Mouse (Mus musculus) mature B cell (primary cell): Measurements from ENCODE around the gene Neurl1a.

ENCODE experiments used
- in situ Hi-C: fragments of 300-500 bp; cut with MboI; formaldehyde crosslinking; loops from 2 replicates; pipeline ENCODE4 v1.14.3; 2019

Neurl1a gene

DNA sequence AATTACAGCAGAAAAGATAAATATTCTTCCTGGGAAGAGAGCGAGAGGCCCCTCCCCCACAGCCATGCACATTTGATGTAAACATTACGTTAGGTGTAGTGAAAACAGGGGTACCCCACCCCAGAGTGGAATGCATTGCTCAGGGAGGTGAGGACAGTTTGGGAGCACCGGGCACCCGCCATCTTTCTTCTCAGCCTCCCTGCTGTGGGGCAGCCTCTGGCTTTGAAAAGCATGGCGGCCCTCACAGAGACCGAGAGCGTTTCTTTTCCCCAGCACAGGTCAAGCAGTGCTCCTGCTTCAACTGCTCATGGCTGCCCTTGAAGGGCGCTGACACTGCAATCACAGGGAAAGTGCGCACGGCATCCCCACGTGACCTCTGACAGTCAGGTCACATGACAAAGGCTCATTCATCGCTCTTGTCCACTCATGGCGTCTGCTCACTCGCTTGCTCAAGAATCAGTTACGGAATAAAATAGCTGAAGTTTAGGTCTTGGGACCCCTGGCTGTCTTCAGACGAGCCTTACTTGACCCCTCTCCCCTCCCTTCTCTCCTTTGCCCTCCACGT lies 108.3 kb downstream of the Neurl1a start:
- in situ Hi-C loops = no loop called here

DNA sequence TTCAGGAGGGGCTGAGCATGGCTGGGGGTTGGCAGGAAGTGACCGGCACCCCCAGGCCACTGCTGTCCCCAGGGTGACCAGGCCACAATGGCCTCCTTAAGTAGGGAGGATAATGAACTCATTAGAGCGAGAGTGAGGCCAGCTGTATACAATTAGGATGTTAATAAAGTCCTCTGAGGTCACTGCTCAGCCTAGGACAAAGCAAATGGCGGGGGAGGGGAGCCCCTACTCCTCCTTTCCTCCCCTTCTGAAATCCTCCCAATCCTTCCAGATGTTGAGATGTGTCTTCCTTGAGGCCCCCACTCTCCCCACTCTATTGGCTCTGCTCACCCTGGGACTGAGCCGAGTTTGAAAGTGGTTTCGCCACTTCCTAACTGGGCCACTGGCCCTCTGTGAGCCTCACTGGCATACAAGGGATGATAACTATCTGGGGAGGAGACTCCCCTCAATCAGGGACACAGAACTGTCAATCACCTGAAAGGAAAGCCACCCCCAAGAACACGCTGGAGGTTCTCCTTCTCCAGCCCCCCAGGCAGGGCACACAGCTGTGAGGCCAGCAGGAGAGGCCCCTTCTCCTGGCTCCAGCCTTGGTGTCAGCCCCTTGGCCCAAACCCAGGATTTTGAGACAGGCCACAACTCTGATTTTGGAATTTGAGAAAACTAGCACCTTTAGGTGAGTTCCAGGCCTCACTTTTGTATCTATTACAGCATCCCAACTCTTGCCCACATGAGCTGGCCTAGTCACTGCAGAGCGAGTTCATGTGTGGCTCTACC lies 112.9 kb downstream of the Neurl1a start:
- in situ Hi-C loops = no loop called here

DNA sequence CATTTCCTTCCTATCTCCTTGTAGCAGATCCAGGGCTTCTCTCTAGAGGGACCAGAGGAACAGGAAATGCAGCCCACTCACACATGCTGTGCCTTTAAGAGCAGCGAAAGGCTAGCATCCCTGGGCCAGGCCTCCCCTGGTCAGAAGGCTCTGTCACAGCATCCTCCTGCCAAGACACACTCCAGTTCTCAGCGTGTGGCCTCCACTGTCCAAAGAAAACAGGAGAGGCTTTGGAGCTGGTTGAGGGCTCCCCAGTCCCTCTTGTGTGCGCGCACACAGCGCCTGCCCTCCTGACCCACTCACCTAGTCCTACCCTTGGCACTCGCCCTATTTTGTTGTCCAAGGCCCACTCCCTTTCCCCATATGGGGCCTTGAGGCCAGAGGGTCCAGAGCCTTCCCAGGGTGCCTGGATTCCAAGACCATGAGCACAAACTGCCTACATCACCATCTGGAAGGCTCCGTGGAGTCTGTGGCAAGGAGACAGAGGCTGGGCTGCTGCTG lies 113.9 kb downstream of the Neurl1a start:
- in situ Hi-C loops = no loop called here

DNA sequence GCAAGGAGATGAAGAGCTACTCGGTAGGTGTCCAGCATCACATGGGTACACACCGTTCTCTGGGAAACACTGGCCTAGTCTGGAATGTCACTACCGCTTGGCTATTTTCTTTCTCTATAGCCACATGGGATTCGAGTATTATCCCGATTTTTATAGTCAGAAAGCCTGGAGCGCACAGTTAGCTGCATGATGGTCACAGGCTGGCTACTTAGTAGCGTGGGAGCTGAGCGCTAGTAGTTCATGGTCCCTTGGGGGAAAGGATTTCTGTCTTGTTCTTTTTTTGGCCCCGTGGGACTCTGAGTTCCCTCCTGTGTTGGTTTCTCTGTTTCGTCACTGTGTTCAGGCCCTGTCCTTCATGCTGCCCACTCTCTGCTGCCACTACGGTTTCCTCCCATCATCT lies 119.5 kb downstream of the Neurl1a start:
- in situ Hi-C loops = no loop called here

DNA sequence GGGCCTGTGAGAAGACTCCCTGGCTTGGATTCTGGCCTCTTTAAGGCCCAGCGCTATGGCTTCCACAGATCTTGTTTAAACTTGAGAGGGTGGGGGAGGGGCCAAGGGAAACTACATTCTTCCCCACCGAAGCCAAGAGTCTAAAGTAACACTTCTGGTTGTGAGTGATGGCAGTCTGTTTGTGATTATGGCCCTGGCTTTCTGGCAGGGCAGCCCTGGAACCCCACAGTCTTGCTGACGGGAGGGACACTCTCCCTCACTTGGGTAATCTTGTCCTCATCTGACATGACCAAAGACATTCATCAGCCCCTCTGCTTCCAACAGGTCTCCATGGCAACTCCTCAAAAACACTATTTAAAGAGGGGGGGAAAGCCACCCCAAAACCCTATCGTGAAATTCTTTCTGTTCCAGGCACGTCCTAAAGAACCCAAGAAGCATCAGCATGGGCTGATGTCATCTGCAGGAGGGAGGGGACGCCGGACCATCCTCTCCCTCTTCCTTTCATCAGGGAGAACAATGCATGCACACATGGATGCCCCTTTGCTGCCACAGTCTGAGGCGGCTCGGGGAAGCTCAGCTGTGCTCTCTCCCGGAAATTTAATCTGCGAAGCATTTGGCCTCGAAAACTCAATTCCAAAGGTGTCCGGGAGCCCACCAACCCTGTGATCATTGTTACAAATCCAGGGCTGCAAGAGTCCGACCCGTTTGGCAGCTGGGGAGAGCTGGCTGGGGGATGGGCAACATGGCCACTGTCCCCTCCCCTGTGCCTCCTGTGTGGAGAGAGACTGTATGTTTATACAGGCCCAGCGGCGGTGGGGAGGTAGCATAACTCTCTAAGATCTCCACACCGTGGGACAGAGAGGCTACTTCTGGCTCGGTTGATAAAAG lies 122.9 kb downstream of the Neurl1a start:
- in situ Hi-C loops = no loop called here

DNA sequence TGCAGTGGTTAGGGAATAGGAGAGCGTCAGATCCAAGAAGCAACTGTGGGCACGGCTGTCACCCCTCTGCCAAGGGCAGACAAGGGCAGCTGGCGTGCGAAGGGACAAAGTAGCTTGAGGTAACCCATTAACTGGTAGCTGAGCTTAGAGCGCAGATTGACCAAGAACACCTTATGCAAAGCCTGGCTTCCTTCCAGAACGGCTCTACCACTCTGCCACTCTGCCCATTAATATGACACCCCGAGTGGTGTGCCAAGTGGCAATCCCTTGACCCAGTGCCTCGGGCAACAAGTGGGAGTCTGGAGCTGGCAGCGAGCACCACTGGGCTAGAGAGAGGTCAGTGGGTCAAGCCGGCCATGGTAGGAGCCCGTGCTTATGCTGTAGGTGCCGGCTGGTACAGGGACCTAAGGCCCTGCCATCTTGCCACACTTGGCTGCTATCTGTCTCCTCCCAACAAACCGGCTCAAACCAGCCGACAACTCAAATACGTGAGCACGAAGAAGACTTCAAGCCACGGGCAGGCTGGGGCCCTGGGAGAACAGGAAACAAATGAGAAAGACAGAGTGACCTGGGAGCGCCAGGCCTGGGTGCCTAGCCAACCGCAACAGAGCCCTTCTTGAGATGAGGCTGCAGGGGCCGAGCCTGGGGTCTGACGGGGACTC lies 123.7 kb downstream of the Neurl1a start:
- in situ Hi-C loops = no loop called here

DNA sequence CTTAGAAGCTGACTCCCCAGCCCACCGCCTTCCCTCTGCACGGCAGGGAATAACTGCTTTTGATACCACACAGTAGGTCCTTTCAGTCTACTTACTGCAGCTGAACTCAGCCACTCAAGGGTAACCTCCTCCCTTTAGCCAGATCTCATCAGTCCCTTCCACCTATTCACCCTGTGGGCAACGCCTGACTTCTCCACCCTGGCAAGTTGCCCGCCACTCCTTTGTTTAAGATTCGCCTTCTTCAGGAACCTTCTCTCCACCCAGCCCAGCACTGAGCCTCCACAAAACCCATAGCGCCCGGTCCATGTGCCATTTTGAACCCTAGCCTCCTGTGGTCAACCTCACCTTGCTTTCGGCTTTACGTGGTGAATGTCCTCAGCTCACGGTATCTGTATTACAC lies 124.5 kb downstream of the Neurl1a start:
- in situ Hi-C loops = no loop called here

DNA sequence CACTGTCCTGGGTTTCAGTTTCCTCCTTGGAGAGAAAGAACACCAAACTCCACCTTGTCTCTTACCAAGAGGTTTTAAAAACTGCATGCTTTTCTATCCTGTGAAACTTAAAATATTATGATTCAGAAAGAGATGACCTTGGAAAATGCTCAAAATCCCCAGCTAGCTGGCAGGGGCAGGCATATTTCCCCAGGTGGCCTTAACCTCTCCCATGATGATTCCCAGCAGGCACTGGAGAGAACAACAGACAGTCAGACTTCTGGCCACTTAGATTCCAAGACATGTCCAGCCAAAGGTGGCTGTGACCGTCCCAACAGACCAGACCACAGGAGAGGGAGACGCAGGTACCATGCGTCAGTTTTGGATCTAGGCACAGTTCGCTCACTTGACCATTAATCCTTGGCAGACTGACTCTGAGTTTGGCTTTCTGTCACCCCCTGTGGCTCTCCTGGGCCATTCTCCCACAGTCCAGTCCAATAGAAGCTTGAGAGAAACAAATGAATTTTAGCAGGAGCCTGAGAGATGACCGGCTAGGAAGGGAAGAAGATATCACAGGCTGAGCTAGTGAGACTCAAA lies 125.6 kb downstream of the Neurl1a start:
- in situ Hi-C loops = no loop called here

DNA sequence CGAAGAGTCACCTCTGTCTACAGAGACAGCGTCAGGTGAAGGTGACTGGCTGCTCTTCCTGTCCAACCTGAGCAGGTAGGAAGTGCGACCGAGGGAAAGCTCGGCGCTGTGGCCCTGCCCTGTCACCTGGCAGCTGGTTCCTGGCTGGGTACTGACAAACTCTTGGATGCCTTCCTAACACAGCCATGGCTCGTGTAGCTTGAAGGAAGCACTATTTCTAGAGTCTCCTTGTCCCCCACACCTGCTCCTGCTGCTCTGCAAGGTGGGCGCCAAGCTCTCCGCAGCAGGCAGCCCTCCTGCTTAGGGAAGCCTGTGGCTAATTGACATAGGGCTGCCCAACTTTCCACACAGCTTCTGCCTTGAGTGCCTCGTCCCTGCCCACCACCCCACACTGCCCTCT lies 126.8 kb downstream of the Neurl1a start:
- in situ Hi-C loops = no loop called here

DNA sequence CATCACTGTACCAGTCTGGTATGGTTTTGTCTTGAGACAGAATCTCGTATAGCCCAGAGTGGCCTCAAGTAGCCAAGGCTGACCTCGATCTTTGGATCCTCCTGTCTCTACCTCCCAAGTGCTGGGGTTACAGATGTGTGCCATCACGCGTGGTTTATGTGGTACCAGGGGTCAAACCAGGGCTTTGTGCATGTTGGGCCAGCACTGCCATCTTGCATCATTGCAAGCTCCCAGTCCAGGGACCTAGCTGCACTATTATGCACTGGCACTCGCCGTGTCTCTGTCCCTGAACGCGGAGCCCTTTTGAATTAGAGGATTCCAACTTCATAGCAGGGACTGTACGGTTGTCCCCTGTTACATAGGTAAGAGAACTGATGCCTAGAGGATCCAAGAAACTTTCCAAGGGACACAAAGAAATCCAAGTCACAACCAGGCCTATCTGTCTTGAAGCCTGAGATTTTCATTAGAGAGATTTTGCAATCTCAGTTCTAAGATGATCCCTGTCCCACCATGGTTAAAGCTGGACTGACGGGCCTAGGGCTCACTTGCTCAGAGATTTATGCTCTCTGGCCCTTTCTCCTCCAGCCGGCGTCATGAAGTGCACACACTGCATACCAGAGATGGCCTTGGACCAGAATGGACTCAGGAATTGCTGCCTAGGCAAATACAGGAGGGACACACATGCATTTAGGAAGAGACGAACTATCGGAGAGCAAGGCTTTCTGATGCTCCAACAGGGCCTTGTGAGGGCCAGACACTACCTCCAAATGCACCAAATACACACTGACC lies 127.7 kb downstream of the Neurl1a start:
- in situ Hi-C loops = no loop called here

DNA sequence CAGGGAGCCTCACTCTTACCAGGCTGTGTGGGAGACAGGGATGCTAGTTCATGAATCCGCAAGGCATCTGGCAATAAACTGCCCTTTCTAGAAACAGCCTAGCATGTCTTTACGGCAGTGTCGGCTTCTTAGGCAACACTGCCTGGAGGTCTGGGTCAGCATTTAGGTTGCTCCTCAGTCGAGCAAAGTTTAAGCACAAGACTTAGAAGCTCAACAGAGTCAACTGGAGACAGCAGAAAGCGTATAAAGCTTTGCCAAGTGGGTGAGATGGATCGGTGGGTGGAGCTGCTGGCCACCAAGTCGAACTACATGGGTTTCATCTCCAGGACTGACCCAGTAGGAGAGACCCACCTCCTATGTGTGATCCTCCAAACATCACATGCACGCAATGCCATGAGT lies 128.3 kb downstream of the Neurl1a start:
- in situ Hi-C loops = no loop called here
